Mouse (Mus musculus) heart, embryonic 11.5 days (tissue): ENCODE data around the gene Nop2. TPM values are rescaled to one million over a fixed set of nuclear protein-coding genes. Genes with fewer than 3 reads are reported as not detected.

Source experiments
- ATAC-seq: fragments of 200-750 bp; cut with Nextera tagmentation; replicated peaks from 2 replicates; pipeline ENCODE4 v1.8.0; 2017; ENCODE audit warnings: moderate library complexity; ENCODE audit not compliant: insufficient number of reproducible peaks, low FRiP score, low TSS enrichment
- H3K27ac ChIP-seq: fragments of 300-500 bp; sonication (generic); 2 replicates; pipeline ENCODE4 v1.5.1; 2014; ENCODE audit warnings: mild to moderate bottlenecking, low read depth, low read length
- H3K27me3 ChIP-seq: fragments of 300-500 bp; sonication (generic); 2 replicates; pipeline ENCODE4 v1.6.1; 2014; ENCODE audit warnings: mild to moderate bottlenecking, low read length, mixed read lengths; ENCODE audit not compliant: control insufficient read depth, insufficient read depth
- H3K36me3 ChIP-seq: fragments of 300-500 bp; sonication (generic); 2 replicates; pipeline ENCODE4 v1.6.1; 2014; ENCODE audit warnings: mild to moderate bottlenecking, low read length, moderate library complexity, mixed read lengths; ENCODE audit not compliant: control insufficient read depth, insufficient read depth
- H3K4me1 ChIP-seq: fragments of 300-500 bp; sonication (generic); 2 replicates; pipeline ENCODE4 v1.6.1; 2014; ENCODE audit warnings: low read length; ENCODE audit not compliant: control insufficient read depth, insufficient read depth
- H3K4me2 ChIP-seq: fragments of 300-500 bp; sonication (generic); 2 replicates; pipeline ENCODE4 v1.6.1; 2014; ENCODE audit warnings: mild to moderate bottlenecking, moderate library complexity
- H3K4me3 ChIP-seq: fragments of 300-500 bp; sonication (generic); 2 replicates; pipeline ENCODE4 v1.5.1; 2014; ENCODE audit warnings: low read depth, low read length
- H3K9ac ChIP-seq: fragments of 300-500 bp; sonication (generic); 2 replicates; pipeline ENCODE4 v1.6.1; 2014; ENCODE audit warnings: mild to moderate bottlenecking, low read depth, low read length, moderate library complexity
- H3K9me3 ChIP-seq: fragments of 300-500 bp; sonication (generic); replicated peaks from 2 replicates; pipeline ENCODE4 v1.6.1; 2016; ENCODE audit warnings: low read length; ENCODE audit not compliant: control insufficient read depth
- WGBS: fragments of 180-500 bp; shearing (Covaris S2); extraction: QIAGEN DNeasy Blood & Tissue Kit; methylation state at CpG from one replicate; pipeline ENCODE4 v1.1.7; 2014; ENCODE audit not compliant: insufficient replicate concordance; 5-methylcytosine and 5-hydroxymethylcytosine counted together
- polyA plus RNA-seq: library from polyadenylated mRNA; unstranded; fragments of >200 nt; fragmentation: Nextera tagmentation; extraction: Ambion mirVana; gene quantifications from 2 replicates; pipeline ENCODE4 v1.2.1, GENCODE M21; 2014

Nop2 gene
- polyA plus RNA-seq, 1 experiment from 2014 or later: 50.7 TPM

- WGBS: 73% methylated on average over 5 of the region's 5 CpGs
- H3K9me3 ChIP-seq: no peaks in the 10 kb centered on the region
- no peak for ATAC-seq
- no peak overlapping the region for H3K27ac ChIP-seq
- no peak overlapping the region for H3K4me3 ChIP-seq
- H3K36me3 ChIP-seq: no peaks in the 10 kb centered on the region
- no peak overlapping the region for H3K4me2 ChIP-seq
- H3K9ac ChIP-seq: no peak overlapping the region
- H3K4me1 ChIP-seq: peaks cover 18% of the 10 kb centered on the region
- no peaks in the 10 kb centered on the region for H3K27me3 ChIP-seq
These were observed 39.3 kb upstream of the Nop2 start for GRCm38 (mm10) chr6:125092372-125092771.

GRCm38 (mm10) chr6:125094843-125095242 is 36.9 kb upstream of the Nop2 start:
- H3K9ac ChIP-seq: no peak overlapping the region
- ATAC-seq: no peak

GRCm38 (mm10) chr6:125095391-125096278 is 36.1 kb upstream of the Nop2 start, which contains the start of gene Chd4:
Gene Chd4 (plus strand): TSS chr6:125095981.
- WGBS: 3% methylated on average over 39 of the region's 45 CpGs
- peak within 1 kb of the TSS; percentile 98 for H3K9ac ChIP-seq
- peak; percentile 71 for ATAC-seq

More at GRCm38 (mm10) chr6:125094843-125095242, 36.9 kb upstream of the Nop2 start:
- Histone ChIP-seq H3K27ac (peak overlapping the region; percentile 97; the same call in 1 of the 2 replicates), H3K4me1 (peaks cover 34% of the 10 kb centered on the region), H3K4me2 (no peak overlapping the region), H3K4me3 (no peak overlapping the region), H3K9me3 (no peaks in the 10 kb centered on the region), H3K36me3 (no peaks in the 10 kb centered on the region), H3K27me3 (no peaks in the 10 kb centered on the region)
- 47% methylated on average over 3 of the region's 3 CpGs for WGBS

GRCm38 (mm10) chr6:125096279-125096596 is 35.5 kb upstream of the Nop2 start:
- peaks cover 30% of the 10 kb centered on the region for H3K4me1 ChIP-seq

More at GRCm38 (mm10) chr6:125095391-125096278, 36.1 kb upstream of the Nop2 start, which contains the start of gene Chd4:
- peak within 1 kb of the TSS; percentile 98 for H3K4me2 ChIP-seq
- no peaks in the 10 kb centered on the region for H3K9me3 ChIP-seq
- H3K4me3 ChIP-seq: peak within 1 kb of the TSS; percentile 99
- H3K27me3 ChIP-seq: no peaks in the 10 kb centered on the region
- 0 out of 2 replicates have a peak, but pooled peaks cover 3% of the 10 kb centered on the region for H3K36me3 ChIP-seq
- H3K4me1 ChIP-seq: peaks cover 30% of the 10 kb centered on the region
- H3K27ac ChIP-seq: peak within 1 kb of the TSS; percentile 97

GRCm38 (mm10) chr6:125096597-125097345 is 34.9 kb upstream of the Nop2 start:
- H3K4me3 ChIP-seq: peak overlapping the region; percentile 99
- H3K4me1 ChIP-seq: peaks cover 31% of the 10 kb centered on the region
- peak overlapping the region; percentile 97 for H3K27ac ChIP-seq
- peak overlapping the region; percentile 98 for H3K9ac ChIP-seq
- peak; percentile 72 for ATAC-seq
- no peaks in the 10 kb centered on the region for H3K27me3 ChIP-seq
- peaks cover 13% of the 10 kb centered on the region for H3K36me3 ChIP-seq
- no peaks in the 10 kb centered on the region for H3K9me3 ChIP-seq
- peak overlapping the region; percentile 98 for H3K4me2 ChIP-seq
- WGBS: 1% methylated on average over 34 of the region's 44 CpGs

More at GRCm38 (mm10) chr6:125096279-125096596, 35.5 kb upstream of the Nop2 start:
- H3K27me3 ChIP-seq: no peaks in the 10 kb centered on the region
- peak overlapping the region; percentile 98 for H3K4me2 ChIP-seq
- 0% methylated on average over 13 of the region's 32 CpGs for WGBS
- H3K27ac ChIP-seq: peak overlapping the region; percentile 97
- H3K36me3 ChIP-seq: peaks cover 8% of the 10 kb centered on the region
- no peaks in the 10 kb centered on the region for H3K9me3 ChIP-seq
- H3K4me3 ChIP-seq: peak overlapping the region; percentile 99
- no peak; the same call in 1 of the 2 replicates for ATAC-seq
- peak overlapping the region; percentile 98 for H3K9ac ChIP-seq

- H3K4me2 ChIP-seq: peak overlapping the region; percentile 98
- 0 out of 2 replicates have a peak, but pooled peaks have one; percentile 5 for ATAC-seq
- no peaks in the 10 kb centered on the region for H3K9me3 ChIP-seq
- H3K27me3 ChIP-seq: no peaks in the 10 kb centered on the region
- peak overlapping the region; percentile 97 for H3K27ac ChIP-seq
- 2% methylated on average over 12 of the region's 12 CpGs for WGBS
- H3K4me3 ChIP-seq: peak overlapping the region; percentile 99
- H3K9ac ChIP-seq: peak overlapping the region; percentile 98
- peaks cover 31% of the 10 kb centered on the region for H3K4me1 ChIP-seq
- peaks cover 19% of the 10 kb centered on the region for H3K36me3 ChIP-seq
These were observed 34.4 kb upstream of the Nop2 start for GRCm38 (mm10) chr6:125097346-125097689.

- H3K36me3 ChIP-seq: peaks cover 25% of the 10 kb centered on the region
- H3K27ac ChIP-seq: no peak overlapping the region
- H3K4me2 ChIP-seq: peak overlapping the region; percentile 98
- peaks cover 31% of the 10 kb centered on the region for H3K4me1 ChIP-seq
- ATAC-seq: no peak
- H3K4me3 ChIP-seq: peak overlapping the region; percentile 99
- WGBS: 44% methylated on average over 8 of the region's 8 CpGs
- H3K9me3 ChIP-seq: no peaks in the 10 kb centered on the region
- no peaks in the 10 kb centered on the region for H3K27me3 ChIP-seq
- H3K9ac ChIP-seq: peak overlapping the region; percentile 98
These were observed 33.8 kb upstream of the Nop2 start for GRCm38 (mm10) chr6:125097951-125098350.

- peak overlapping the region; percentile 99 for H3K4me3 ChIP-seq
- no peaks in the 10 kb centered on the region for H3K27me3 ChIP-seq
- no peak for ATAC-seq
- peaks cover 31% of the 10 kb centered on the region for H3K4me1 ChIP-seq
- no peaks in the 10 kb centered on the region for H3K9me3 ChIP-seq
- peaks cover 27% of the 10 kb centered on the region for H3K36me3 ChIP-seq
- no peak overlapping the region for H3K27ac ChIP-seq
- peak overlapping the region; percentile 98 for H3K4me2 ChIP-seq
- WGBS: 55% methylated on average over 3 of the region's 3 CpGs
- H3K9ac ChIP-seq: peak overlapping the region; percentile 98
These were observed 33.2 kb upstream of the Nop2 start for GRCm38 (mm10) chr6:125098513-125098912.
